Mouse (Mus musculus) adrenal gland, adult 18-20 months (tissue): ENCODE measurements around the gene Rprd2. TPM values are rescaled to one million over a fixed set of nuclear protein-coding genes. Genes with fewer than 3 reads are reported as not detected.
"Not testable (repeated sequence)": the region's sequence is repeated elsewhere in the genome, so short reads cannot be mapped to it uniquely, and the experiment has no call there.

Experiments used
- DNase-seq, 2 experiments: peaks; one replicate each; pipeline ENCODE4 v3.0.0; 2021 to 2022; ENCODE audit warnings: low spot score in 2 of 2
- long read RNA-seq, 2 experiments: library from polyadenylated mRNA; stranded (forward); transcript quantifications; one replicate each; pipeline ENCODE4 v2.0.0; 2021
- total RNA-seq, 2 experiments: library from RNA; stranded (reverse); gene quantifications; 1 replicate in 1 of 2; 2 replicates in 1 of 2; pipeline ENCODE4 v1.2.3; 2021

Gene Rprd2
- total RNA-seq: 10 to 100 TPM; 43.0 to 46.8 TPM
- long read RNA-seq, experiment 1, transcript Rprd2-202 (9 exons, 3,298 nt): major isoform, 5 of 10 reads
- long read RNA-seq, experiment 1, partial matches to known transcripts: 3 of 10 reads
- long read RNA-seq, experiment 1, other reads (novel, unspliced or antisense): 2 of 10 reads
- long read RNA-seq, experiment 2, partial matches to known transcripts: 2 of 8 reads
- long read RNA-seq, experiment 2, other reads (novel, unspliced or antisense): 4 of 8 reads

GRCm38 (mm10) chr3:95818571-95819288 is at the start of gene Rprd2:
Rprd2 (minus strand) TSS chr3:95818863.
- DNase-seq: peak; percentile 73 to 79

GRCm38 (mm10) chr3:95867408-95867807 is 48.7 kb upstream of the Rprd2 start:
- no peak for DNase-seq

GRCm38 (mm10) chr3:95866071-95866470 is 47.4 kb upstream of the Rprd2 start:
- DNase-seq: no peak

- no peak for DNase-seq
Measured at GRCm38 (mm10) chr3:95865571-95865970, 46.9 kb upstream of the Rprd2 start.

GRCm38 (mm10) chr3:95865050-95865449 is 46.4 kb upstream of the Rprd2 start:
- no peak for DNase-seq

GRCm38 (mm10) chr3:95863578-95863977 is 44.9 kb upstream of the Rprd2 start:
- no peak for DNase-seq

GRCm38 (mm10) chr3:95861796-95862195 is 43.1 kb upstream of the Rprd2 start:
- peak; percentile 45 to 63 for DNase-seq

- DNase-seq: peak in 1 of 2 experiments; percentile 15
Measured at GRCm38 (mm10) chr3:95861216-95861615, 42.6 kb upstream of the Rprd2 start.

GRCm38 (mm10) chr3:95860323-95860722 is 41.7 kb upstream of the Rprd2 start:
- DNase-seq: no peak

- not testable (repeated sequence) for DNase-seq
Measured at GRCm38 (mm10) chr3:95858278-95858677, 39.6 kb upstream of the Rprd2 start.

GRCm38 (mm10) chr3:95857050-95857449 is 38.4 kb upstream of the Rprd2 start:
- DNase-seq: not testable (repeated sequence)

GRCm38 (mm10) chr3:95856115-95856514 is 37.5 kb upstream of the Rprd2 start:
- DNase-seq: peak in 1 of 2 experiments; percentile 12

- DNase-seq: peak; percentile 94
Measured at GRCm38 (mm10) chr3:95855502-95856089, 36.9 kb upstream of the Rprd2 start, which contains the start of gene Prpf3. Prpf3 (minus strand) TSS chr3:95855885.

GRCm38 (mm10) chr3:95851317-95851716 is 32.7 kb upstream of the Rprd2 start:
- no peak for DNase-seq

GRCm38 (mm10) chr3:95850611-95851010 is 31.9 kb upstream of the Rprd2 start:
- no peak for DNase-seq

GRCm38 (mm10) chr3:95842503-95843214 is 24.0 kb upstream of the Rprd2 start:
- no peak for DNase-seq

- no peak for DNase-seq
Measured at GRCm38 (mm10) chr3:95839250-95839649, 20.6 kb upstream of the Rprd2 start.

GRCm38 (mm10) chr3:95829053-95829452 is 10.4 kb upstream of the Rprd2 start:
- DNase-seq: no peak

GRCm38 (mm10) chr3:95826275-95826674 is 7.6 kb upstream of the Rprd2 start:
- no peak for DNase-seq

- no peak for DNase-seq
Measured at GRCm38 (mm10) chr3:95820046-95821010, 1.7 kb upstream of the Rprd2 start.
